Mouse (Mus musculus) mouse trophoblast stem cell (cell line): ENCODE measurements around the gene Mrps26.
"Not testable (repeated sequence)": the region's sequence is repeated elsewhere in the genome, so short reads cannot be mapped to it uniquely, and the experiment has no call there.

Source experiments
- in situ Hi-C, 2 experiments: fragments of 300-500 bp; cut with MseI, MboI; formaldehyde crosslinking; loops; 2 replicates in 1 of 2; 3 replicates in 1 of 2; pipeline ENCODE4 v1.15.1; 2025

The Mrps26 gene

GRCm38 (mm10) chr2:130563212-130564055, at the start of gene Mrps26:
TSS of gene Mrps26 (plus strand) at chr2:130563742.
- in situ Hi-C loops = no loop called here

- in situ Hi-C loops = no loop called here
Observed at GRCm38 (mm10) chr2:130513907-130514306, 49.6 kb upstream of the Mrps26 start.

GRCm38 (mm10) chr2:130515791-130516190, 47.8 kb upstream of the Mrps26 start:
- in situ Hi-C loops = no loop called here

DNA sequence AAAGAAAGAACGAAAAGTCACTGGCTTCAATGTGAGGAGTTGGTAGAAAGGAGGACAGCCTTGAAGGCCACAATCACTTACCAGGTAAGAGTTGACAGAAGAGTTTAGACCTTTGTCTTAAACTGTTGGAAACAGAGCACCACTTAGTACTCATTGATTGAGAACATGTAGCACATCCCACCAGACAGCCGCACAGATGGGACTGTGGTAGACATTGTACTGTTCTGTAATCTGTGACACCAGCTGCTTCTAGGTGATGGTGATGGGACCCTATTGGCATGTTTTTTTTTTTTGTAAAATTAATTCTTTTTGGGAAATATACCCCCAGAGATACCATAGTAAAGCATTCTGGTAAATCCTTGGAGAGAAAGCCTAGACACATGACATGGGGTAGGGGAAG, 41.6 kb upstream of the Mrps26 start:
- in situ Hi-C loops = no loop called here

DNA sequence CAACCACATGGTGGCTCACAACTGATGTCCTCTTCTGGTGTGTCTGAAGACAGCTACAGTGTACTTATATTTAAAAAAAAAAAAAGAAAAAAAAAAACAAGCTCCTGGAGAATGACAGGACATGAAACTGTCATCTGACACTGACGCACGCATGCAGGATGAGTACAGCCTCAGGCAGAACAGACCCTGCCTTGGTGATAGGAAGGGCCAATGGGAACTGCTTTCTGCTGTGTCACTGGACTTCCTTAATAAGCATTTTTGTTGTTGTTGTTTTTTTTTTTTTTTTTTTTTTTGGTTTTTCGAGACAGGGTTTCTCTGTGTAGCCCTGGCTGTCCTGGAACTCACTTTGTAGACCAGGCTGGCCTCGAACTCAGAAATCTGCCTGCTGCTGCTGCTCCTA, 38.1 kb upstream of the Mrps26 start:
- in situ Hi-C loops = not testable (repeated sequence)

DNA sequence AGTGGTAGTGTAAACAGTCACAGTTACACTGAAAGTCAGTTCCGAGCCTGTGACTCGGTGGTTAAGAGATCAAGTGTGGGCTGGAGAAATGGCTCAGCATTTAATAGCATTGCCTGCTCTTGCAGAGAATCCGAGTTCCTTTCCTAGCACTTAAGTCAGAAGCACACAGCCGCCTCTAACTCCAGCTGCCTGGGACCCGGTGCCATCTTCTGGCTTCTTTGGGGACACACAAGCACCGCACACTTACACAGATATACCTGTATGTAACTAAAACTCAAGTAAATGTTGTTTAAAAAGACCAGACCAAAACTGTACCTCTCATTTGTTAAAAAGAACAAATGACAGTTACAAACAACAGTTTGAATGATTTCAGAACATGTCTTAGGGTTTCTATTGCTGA, 35.1 kb upstream of the Mrps26 start:
- in situ Hi-C loops = no loop called here

DNA sequence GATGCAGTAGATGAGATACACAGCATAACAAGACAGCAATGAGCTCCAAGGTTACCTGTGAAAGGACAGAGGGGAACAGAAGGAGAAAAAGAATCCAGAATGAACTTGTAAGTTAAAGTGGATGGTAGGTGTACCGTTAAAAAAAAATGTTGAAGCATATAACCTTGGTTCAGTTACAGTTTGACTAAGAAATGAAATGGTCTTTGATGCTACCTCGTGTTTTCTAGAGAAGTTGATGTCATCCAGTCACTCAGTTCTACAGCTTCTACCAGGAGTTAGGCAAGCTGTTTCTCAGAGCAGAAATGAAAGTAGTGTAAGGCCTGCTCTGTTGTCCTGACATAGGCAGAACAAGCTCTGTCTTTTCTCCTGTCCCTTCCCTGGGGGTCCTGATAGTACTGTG, 34.3 kb upstream of the Mrps26 start:
- in situ Hi-C loops = no loop called here

GRCm38 (mm10) chr2:130529925-130530324, 33.6 kb upstream of the Mrps26 start:
- in situ Hi-C loops = no loop called here

GRCm38 (mm10) chr2:130532201-130532600, 31.3 kb upstream of the Mrps26 start:
- in situ Hi-C loops = no loop called here

DNA sequence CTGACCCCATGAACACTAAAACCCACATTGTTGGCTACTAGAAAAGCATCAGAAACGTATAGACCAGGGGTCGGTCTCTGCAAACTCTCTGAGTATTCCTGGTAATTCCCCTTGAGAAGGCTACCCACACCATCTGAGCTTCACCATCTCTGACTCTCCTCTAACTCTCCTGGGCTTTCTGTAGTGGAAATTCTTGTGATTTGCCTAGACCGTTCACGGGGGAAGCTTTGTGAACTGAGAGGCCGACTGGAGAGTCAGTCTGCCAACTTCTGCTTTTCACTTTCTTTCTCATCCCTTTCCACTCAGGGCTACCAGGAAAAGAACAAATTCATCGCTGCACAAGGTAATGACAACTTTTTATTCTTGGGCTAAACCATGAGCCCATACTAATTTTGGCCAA, 28.5 kb upstream of the Mrps26 start:
- in situ Hi-C loops = no loop called here

- in situ Hi-C loops = no loop called here
Observed at GRCm38 (mm10) chr2:130536890-130537289, 26.7 kb upstream of the Mrps26 start.

- in situ Hi-C loops = no loop called here
Observed at GRCm38 (mm10) chr2:130538876-130539546, 24.5 kb upstream of the Mrps26 start.

- in situ Hi-C loops = no loop called here
Observed at GRCm38 (mm10) chr2:130540266-130540665, 23.3 kb upstream of the Mrps26 start.

DNA sequence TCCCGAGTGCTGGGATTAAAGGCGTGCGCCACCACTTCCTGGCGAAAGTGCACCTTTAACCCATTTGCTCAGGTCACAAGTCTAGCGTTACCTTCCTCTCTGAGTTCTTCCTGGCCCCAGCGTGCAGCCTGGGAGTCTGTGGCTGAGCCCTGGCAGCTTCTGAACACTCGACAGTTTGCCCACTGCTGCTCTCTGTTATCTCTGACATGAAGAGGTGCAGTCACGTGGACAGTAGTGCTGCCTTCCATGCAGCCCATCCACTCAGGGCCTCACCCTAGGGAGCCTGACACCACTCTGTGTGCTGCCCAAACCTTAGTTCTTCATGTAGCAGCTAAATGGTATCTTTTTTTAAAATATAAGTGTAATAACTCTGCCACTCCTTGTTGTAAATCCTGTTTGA, 16.6 kb upstream of the Mrps26 start:
- in situ Hi-C loops = no loop called here

DNA sequence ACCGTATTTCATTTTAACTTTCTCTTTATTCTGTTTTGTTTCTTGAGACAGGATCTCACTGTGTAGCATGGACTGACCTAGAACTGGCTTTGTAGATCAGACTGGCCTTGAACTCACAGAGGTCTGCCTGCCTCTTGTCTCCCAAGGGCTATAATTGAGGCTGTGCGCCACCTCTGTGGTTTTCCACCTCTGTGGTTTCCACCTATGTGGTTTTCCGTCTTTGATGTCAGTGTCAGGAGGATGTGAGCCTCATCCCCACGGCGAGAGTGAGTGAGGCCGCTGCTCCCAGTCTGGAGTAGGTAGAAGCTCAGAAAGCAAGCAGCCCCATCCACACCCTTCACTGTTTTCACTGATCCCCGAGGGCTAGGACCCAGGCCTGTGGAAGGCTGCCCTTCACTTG, 8.7 kb upstream of the Mrps26 start:
- in situ Hi-C loops = no loop called here

- in situ Hi-C loops = no loop called here
Observed at GRCm38 (mm10) chr2:130556292-130556691, 7.2 kb upstream of the Mrps26 start.

GRCm38 (mm10) chr2:130557462-130557861, 6.1 kb upstream of the Mrps26 start:
- in situ Hi-C loops = no loop called here

DNA sequence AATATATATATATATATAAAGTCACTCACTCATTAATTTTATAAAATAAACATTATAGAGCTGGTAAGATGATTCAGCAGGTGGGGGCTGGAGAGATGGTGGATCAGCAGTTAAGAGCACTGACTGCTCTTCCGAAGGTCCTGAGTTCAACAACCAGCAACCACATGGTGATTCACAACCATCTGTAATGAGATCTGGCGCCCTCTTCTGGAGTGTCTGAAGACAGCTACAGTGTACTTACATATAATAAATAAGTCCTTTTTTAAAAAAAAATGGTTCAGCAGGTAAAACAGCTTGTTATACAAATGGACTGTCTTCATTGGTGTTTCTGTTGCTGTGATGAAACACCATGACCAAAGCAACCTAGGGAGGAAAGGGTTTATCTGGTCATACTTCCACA, 5.5 kb upstream of the Mrps26 start:
- in situ Hi-C loops = no loop called here

DNA sequence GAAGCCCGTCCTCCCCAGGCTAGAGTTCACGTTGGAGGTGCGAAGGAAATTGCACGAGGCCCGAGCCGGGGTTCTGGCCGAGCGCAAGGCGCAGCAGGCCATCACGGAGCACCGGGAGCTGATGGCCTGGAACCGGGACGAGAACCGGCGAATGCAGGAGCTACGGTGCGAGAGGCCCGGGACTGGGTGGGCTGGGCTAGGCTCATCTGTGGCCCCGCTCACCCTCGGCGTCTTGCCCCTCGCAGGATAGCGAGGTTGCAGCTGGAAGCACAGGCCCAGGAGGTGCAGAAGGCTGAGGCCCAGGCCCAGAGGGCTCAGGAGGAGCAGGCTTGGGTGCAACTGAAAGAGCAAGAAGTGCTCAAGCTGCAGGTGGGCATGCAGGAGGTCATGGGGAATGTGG, 521 bp downstream of the Mrps26 start:
- in situ Hi-C loops = no loop called here

GRCm38 (mm10) chr2:130564983-130565382, 1.4 kb downstream of the Mrps26 start:
- in situ Hi-C loops = no loop called here

GRCm38 (mm10) chr2:130568921-130569320, 5.4 kb downstream of the Mrps26 start:
- in situ Hi-C loops = no loop called here

DNA sequence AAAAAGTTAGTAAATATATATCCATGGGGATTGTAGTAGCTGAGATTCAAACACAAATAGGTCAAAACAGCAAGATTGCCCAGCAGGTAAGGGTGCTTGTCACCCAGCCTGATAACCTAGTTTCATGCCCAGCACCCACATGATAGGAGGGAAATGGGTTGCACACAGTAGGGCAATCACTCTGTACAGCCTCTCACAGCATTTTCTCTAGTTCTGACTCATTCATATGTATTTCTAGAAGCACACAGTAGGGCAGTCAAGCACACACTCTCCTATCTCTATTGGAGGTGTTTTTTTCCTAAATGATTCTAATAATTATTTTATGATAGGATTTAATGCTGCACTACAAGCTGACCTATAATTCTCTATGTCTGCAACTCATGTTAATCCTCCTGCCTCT, 6.4 kb downstream of the Mrps26 start:
- in situ Hi-C loops = no loop called here

- in situ Hi-C loops = no loop called here
Observed at GRCm38 (mm10) chr2:130574960-130575359, 11.4 kb downstream of the Mrps26 start.
